Mouse (Mus musculus): Measurements from ENCODE around the gene Gm21985. TPM values are rescaled to one million over a fixed set of nuclear protein-coding genes. Genes with fewer than 3 reads are reported as not detected.

Gene Gm21985
- total and polyA plus RNA-seq, 3 experiments = 0.51 TPM; not detected in 2

DNA sequence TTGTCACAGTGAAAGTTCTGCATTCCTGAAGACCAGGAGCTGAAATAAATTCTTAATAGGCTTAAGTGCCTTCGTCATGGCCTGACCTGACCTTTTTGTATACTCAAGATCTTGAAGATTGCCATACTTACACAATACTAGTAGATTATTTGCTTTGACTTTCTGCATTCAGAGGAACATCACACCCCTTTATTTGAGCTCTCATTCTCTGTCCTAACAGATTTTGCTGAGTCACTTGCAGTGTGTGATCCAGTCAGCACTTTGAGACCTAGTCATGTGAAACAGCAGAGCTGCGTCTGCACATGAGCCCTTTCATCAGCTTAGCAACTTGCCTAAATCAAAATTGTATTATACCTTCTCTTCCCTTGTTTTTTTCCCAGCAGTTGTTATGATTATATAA is 167.2 kb downstream of the Gm21985 start:
- Histone ChIP-seq H3K27ac (ENCODE audit: insufficient read depth, low read depth) (no peak overlapping the region), H3K36me3 (replicated peaks in 1 of 2; ENCODE audit: control insufficient read depth in 1 of 2, insufficient read depth in 1 of 2, low read length in 1 of 2) (no peaks in the 10 kb centered on the region), H3K79me2 (replicated peaks; ENCODE audit: control insufficient read depth, extremely low read depth, insufficient read depth, poor library complexity, severe bottlenecking) (no peaks in the 10 kb centered on the region), H3K4me2 (ENCODE audit: insufficient read depth, low read depth, poor library complexity, severe bottlenecking) (no peak overlapping the region), H3K4me1 (ENCODE audit: control insufficient read depth in 1 of 2, insufficient read depth in 2 of 2) (peaks cover 2 to 26% of the 10 kb centered on the region in 2 experiments; a peak in 2 of 4 replicates), H3K27me3 (replicated peaks) (no peaks in the 10 kb centered on the region), H3K4me3 (replicated peaks in 1 of 3; ENCODE audit: low read depth in 2 of 3, low read length in 2 of 3, poor library complexity in 1 of 3) (no peak overlapping the region), H3K9me3 (replicated peaks; ENCODE audit: low read length) (no peaks in the 10 kb centered on the region), H3K9ac (ENCODE audit: insufficient read depth, low read depth) (no peak overlapping the region)
- in situ Hi-C loops (cut with MboI; ENCODE audit: low pct_ligation_motif_present, low pct_unique_long_range_greater_than_20kb, low sequenced_read_pairs) = no loop called here
- DNase-seq (ENCODE audit: extremely low read depth) = peak; percentile 40
- TF ChIP-seq MAFK (IDR thresholded peaks at IDR 0.05; ENCODE audit: insufficient replicate concordance, low read length) (peak; percentile 84), ZNF384 (IDR thresholded peaks at IDR 0.05; ENCODE audit: low read depth, low read length) (no peak)
- dilution Hi-C loops (cut with MboI; ENCODE audit: extremely low pct_ligation_motif_present, extremely low pct_unique_long_range_greater_than_20kb, low sequenced_read_pairs) = no loop called here

DNA sequence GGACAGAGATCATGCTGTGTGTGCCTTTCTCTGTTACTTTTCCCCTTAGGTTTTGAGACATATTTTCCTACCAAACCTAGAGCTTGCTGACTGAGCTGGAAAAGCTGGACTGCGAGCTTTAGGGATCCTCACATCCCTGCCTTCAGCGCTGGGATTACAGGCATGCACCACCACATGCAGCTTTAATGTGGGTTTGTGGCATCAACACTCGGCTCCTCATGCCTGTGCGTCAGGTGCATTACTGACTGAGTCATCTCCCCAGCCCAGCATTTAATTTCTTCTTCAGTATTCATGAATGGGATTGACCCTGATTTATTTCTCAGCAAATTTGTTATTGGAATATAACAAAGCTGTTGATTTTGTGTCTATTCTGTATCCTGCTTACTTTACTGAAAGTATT is 170.2 kb downstream of the Gm21985 start:
- Histone ChIP-seq H3K79me2 (replicated peaks; ENCODE audit: control insufficient read depth, extremely low read depth, insufficient read depth, poor library complexity, severe bottlenecking) (no peaks in the 10 kb centered on the region), H3K36me3 (replicated peaks in 1 of 2; ENCODE audit: control insufficient read depth in 1 of 2, insufficient read depth in 1 of 2, low read length in 1 of 2) (no peaks in the 10 kb centered on the region), H3K4me2 (ENCODE audit: insufficient read depth, low read depth, poor library complexity, severe bottlenecking) (no peak overlapping the region), H3K27ac (ENCODE audit: insufficient read depth, low read depth) (no peak overlapping the region), H3K4me3 (replicated peaks in 1 of 3; ENCODE audit: low read depth in 2 of 3, low read length in 2 of 3, poor library complexity in 1 of 3) (no peak overlapping the region), H3K27me3 (replicated peaks) (no peaks in the 10 kb centered on the region), H3K9ac (ENCODE audit: insufficient read depth, low read depth) (no peak overlapping the region), H3K9me3 (replicated peaks; ENCODE audit: low read length) (no peaks in the 10 kb centered on the region), H3K4me1 (ENCODE audit: control insufficient read depth in 1 of 2, insufficient read depth in 2 of 2) (peaks cover 2 to 29% of the 10 kb centered on the region in 2 experiments; a peak in 2 of 4 replicates)
- in situ Hi-C loops (cut with MboI; ENCODE audit: low pct_ligation_motif_present, low pct_unique_long_range_greater_than_20kb, low sequenced_read_pairs) = no loop called here
- dilution Hi-C loops (cut with MboI; ENCODE audit: extremely low pct_ligation_motif_present, extremely low pct_unique_long_range_greater_than_20kb, low sequenced_read_pairs) = no loop called here
- DNase-seq (ENCODE audit: extremely low read depth) = no peak
- no peak for TF ChIP-seq ZMIZ1 (IDR thresholded peaks at IDR 0.05; ENCODE audit: low read depth, low read length)
- no peak for TF ChIP-seq MAX (IDR thresholded peaks at IDR 0.05; ENCODE audit: low read length)
- no peak for TF ChIP-seq USF1 (IDR thresholded peaks at IDR 0.05; ENCODE audit: low read depth, low read length)
- no peak for TF ChIP-seq NELFE (IDR thresholded peaks at IDR 0.05; ENCODE audit: low read depth, low read length)
- no peak for TF ChIP-seq JUN (IDR thresholded peaks at IDR 0.05; ENCODE audit: insufficient read depth, low read depth, low read length)

DNA sequence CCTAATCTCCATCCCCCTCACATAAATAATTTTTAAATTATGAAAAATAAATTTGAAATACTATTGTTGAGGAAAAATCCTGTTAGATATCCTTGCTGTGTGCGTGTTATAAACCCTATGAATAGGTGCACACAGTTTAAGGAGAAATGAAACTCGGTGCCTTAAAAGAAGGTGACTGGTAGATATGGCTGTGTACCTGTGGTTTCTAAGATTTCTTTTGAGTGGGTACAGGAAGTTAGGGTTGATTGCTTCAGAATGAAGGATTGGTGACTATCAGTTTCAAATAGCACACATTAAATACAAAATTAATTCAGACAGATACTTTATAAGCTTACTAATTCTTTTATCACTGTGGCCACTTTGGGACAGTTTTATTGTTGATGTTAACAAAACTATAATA is 171.5 kb downstream of the Gm21985 start:
- Histone ChIP-seq H3K27ac (ENCODE audit: insufficient read depth, low read depth) (no peak overlapping the region), H3K4me1 (ENCODE audit: control insufficient read depth in 1 of 2, insufficient read depth in 2 of 2) (peaks cover 2 to 29% of the 10 kb centered on the region in 2 experiments; a peak in 2 of 4 replicates), H3K4me3 (replicated peaks in 1 of 3; ENCODE audit: low read depth in 2 of 3, low read length in 2 of 3, poor library complexity in 1 of 3) (no peak overlapping the region), H3K9me3 (replicated peaks; ENCODE audit: low read length) (no peaks in the 10 kb centered on the region), H3K27me3 (replicated peaks) (no peaks in the 10 kb centered on the region), H3K4me2 (ENCODE audit: insufficient read depth, low read depth, poor library complexity, severe bottlenecking) (no peak overlapping the region), H3K36me3 (replicated peaks in 1 of 2; ENCODE audit: control insufficient read depth in 1 of 2, insufficient read depth in 1 of 2, low read length in 1 of 2) (no peaks in the 10 kb centered on the region), H3K79me2 (replicated peaks; ENCODE audit: control insufficient read depth, extremely low read depth, insufficient read depth, poor library complexity, severe bottlenecking) (no peaks in the 10 kb centered on the region), H3K9ac (ENCODE audit: insufficient read depth, low read depth) (no peak overlapping the region)
- dilution Hi-C loops (cut with MboI; ENCODE audit: extremely low pct_ligation_motif_present, extremely low pct_unique_long_range_greater_than_20kb, low sequenced_read_pairs) (no loop called here), in situ Hi-C loops (cut with MboI; ENCODE audit: low pct_ligation_motif_present, low pct_unique_long_range_greater_than_20kb, low sequenced_read_pairs) (no loop called here)
- no peak for DNase-seq (ENCODE audit: extremely low read depth)
- TF ChIP-seq MAFK (IDR thresholded peaks at IDR 0.05; ENCODE audit: insufficient replicate concordance, low read length) (no peak), KAT2A (IDR thresholded peaks at IDR 0.05; ENCODE audit: insufficient replicate concordance, low read length) (no peak), CTCF (conservative IDR thresholded peaks at IDR 0.05 in 1 of 2, IDR thresholded peaks at IDR 0.05 in 1 of 2; ENCODE audit: low read depth in 2 of 2, low read length in 2 of 2) (no peak), HCFC1 (IDR thresholded peaks at IDR 0.05; ENCODE audit: low read depth, low read length) (no peak), EP300 (IDR thresholded peaks at IDR 0.05; ENCODE audit: low read length) (0 out of 2 replicates have a peak, but pooled peaks have one; percentile 23), JUN (IDR thresholded peaks at IDR 0.05; ENCODE audit: insufficient read depth, low read depth, low read length) (no peak)
